Mouse (Mus musculus) limb, embryonic 12.5 days (tissue): ENCODE data around the gene Zfp618. TPM values are rescaled to one million over a fixed set of nuclear protein-coding genes. Genes with fewer than 3 reads are reported as not detected.

Experiments used
- polyA plus RNA-seq: library from polyadenylated mRNA; unstranded; fragments of >200 nt; fragmentation: Nextera tagmentation; extraction: Ambion mirVana; gene quantifications from 2 replicates; pipeline ENCODE4 v1.2.1, GENCODE M21; 2016

Zfp618 gene
- polyA plus RNA-seq, 1 experiment from 2014 or later, result 46.1 TPM

Other genes starting within 250 kb of the Zfp618 start
- 0.50 and 0.59 TPM in 2 replicates for gene Ambp, start 189.2 kb downstream of the Zfp618 start, polyA plus RNA-seq
- gene Kif12, start 206.6 kb downstream of the Zfp618 start, polyA plus RNA-seq, result 0.14 TPM in 1 of 2 replicates, not detected in the other
- 20.5 and 22.6 TPM in 2 replicates for gene Col27a1, start 248.4 kb downstream of the Zfp618 start, polyA plus RNA-seq